Mouse (Mus musculus): Measurements from ENCODE around the gene B4galnt1.
A peak's percentile ranks its signal among the peaks of the same experiment; 100 is the strongest.
"Not testable (repeated sequence)": the region's sequence is repeated elsewhere in the genome, so short reads cannot be mapped to it uniquely, and the experiment has no call there.

B4galnt1 gene

GRCm38 (mm10) chr10:127189651-127190381 is 24.8 kb downstream of the B4galnt1 start, which contains the start of gene Arhgef25:
TSS of gene Arhgef25 (minus strand) at chr10:127190083.
- DNase-seq, result peak; percentile 70

GRCm38 (mm10) chr10:127190398-127191190 is 25.6 kb downstream of the B4galnt1 start:
- DNase-seq, result peak; percentile 23

GRCm38 (mm10) chr10:127191191-127192056 is 26.4 kb downstream of the B4galnt1 start:
- no peak for DNase-seq

GRCm38 (mm10) chr10:127192057-127192328 is 27.0 kb downstream of the B4galnt1 start:
- not testable (repeated sequence) for DNase-seq

- DNase-seq, result no peak
Observed at GRCm38 (mm10) chr10:127193011-127193410, 28.0 kb downstream of the B4galnt1 start.

- DNase-seq, result peak; percentile 59
Observed at GRCm38 (mm10) chr10:127194428-127195327, 29.7 kb downstream of the B4galnt1 start.

- peak; percentile 76 for DNase-seq
Observed at GRCm38 (mm10) chr10:127195328-127196129, 30.5 kb downstream of the B4galnt1 start, which contains the start of gene Dtx3. TSS of gene Dtx3 (minus strand) at chr10:127195728.

GRCm38 (mm10) chr10:127196392-127196791 is 31.4 kb downstream of the B4galnt1 start:
- peak; percentile 75 for DNase-seq

GRCm38 (mm10) chr10:127197104-127197503 is 32.1 kb downstream of the B4galnt1 start:
- no peak for DNase-seq

GRCm38 (mm10) chr10:127197505-127198110 is 32.6 kb downstream of the B4galnt1 start:
- no peak for DNase-seq

GRCm38 (mm10) chr10:127198492-127198891 is 33.5 kb downstream of the B4galnt1 start:
- DNase-seq, result no peak

- no peak for DNase-seq
Observed at GRCm38 (mm10) chr10:127199068-127199467, 34.0 kb downstream of the B4galnt1 start.

GRCm38 (mm10) chr10:127199474-127199873 is 34.4 kb downstream of the B4galnt1 start:
- no peak for DNase-seq

- no peak for DNase-seq
Observed at GRCm38 (mm10) chr10:127200279-127200678, 35.3 kb downstream of the B4galnt1 start.

- no peak for DNase-seq
Observed at GRCm38 (mm10) chr10:127203106-127203505, 38.1 kb downstream of the B4galnt1 start.

GRCm38 (mm10) chr10:127204589-127204988 is 39.6 kb downstream of the B4galnt1 start:
- no peak for DNase-seq

GRCm38 (mm10) chr10:127205373-127205772 is 40.3 kb downstream of the B4galnt1 start:
- no peak for DNase-seq

GRCm38 (mm10) chr10:127208921-127209320 is 43.9 kb downstream of the B4galnt1 start:
- DNase-seq, result no peak

GRCm38 (mm10) chr10:127209928-127210570 is 45.0 kb downstream of the B4galnt1 start:
- DNase-seq, result no peak

- peak; percentile 46 for DNase-seq
Observed at GRCm38 (mm10) chr10:127210961-127211405, 46.0 kb downstream of the B4galnt1 start.

Data from embryo, embryonic 11 days (tissue).